Mouse (Mus musculus): ENCODE results near the gene Gm28230. TPM values are rescaled to one million over a fixed set of nuclear protein-coding genes. Genes with fewer than 3 reads are reported as not detected.

Gene Gm28230
- total and polyA plus RNA-seq, 3 experiments, result not detected

DNA sequence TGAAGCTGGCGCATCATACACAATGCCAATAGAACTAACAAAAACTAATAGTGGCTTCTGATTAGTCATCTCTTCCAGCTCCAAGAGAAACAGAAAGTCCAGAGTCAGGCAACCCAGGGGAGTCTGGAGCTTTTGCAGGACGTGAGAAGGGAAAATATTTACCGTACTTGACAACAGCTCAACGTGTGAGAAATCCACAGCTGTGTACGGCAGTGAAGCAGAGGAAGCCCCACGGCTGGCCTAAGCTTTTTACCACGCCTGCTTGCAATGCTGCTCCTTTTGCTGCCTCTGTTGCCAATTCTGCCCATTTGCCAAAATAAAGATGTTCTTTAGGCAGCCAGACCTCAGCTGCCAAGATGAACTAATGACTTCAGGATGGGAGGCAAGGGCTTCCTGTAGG, 69.0 kb downstream of the Gm28230 start:
- no peaks in the 10 kb centered on the region for H3K79me2 ChIP-seq (ENCODE audit: control insufficient read depth, insufficient read depth, low read length, poor library complexity)
- TF ChIP-seq POLR2A (IDR thresholded peaks at IDR 0.05; ENCODE audit: control insufficient read depth in 1 of 2, insufficient read depth in 1 of 2, low read depth in 1 of 2, low read length in 2 of 2, poor library complexity in 1 of 2) (no peak), MAX (IDR thresholded peaks at IDR 0.05; ENCODE audit: low read length) (no peak), CHD2 (IDR thresholded peaks at IDR 0.05; ENCODE audit: low read length) (no peak), MAFK (IDR thresholded peaks at IDR 0.05; ENCODE audit: borderline replicate concordance, low read depth, low read length) (no peak), EP300 (IDR thresholded peaks at IDR 0.05; ENCODE audit: low read depth in 1 of 2, low read length in 2 of 2) (no peak), SIN3A (IDR thresholded peaks at IDR 0.05; ENCODE audit: low read length) (no peak), RCOR1 (IDR thresholded peaks at IDR 0.05; ENCODE audit: low read depth, low read length) (no peak), TBP (IDR thresholded peaks at IDR 0.05; ENCODE audit: low read depth, low read length) (no peak), POLR2AphosphoS2 (IDR thresholded peaks at IDR 0.05; ENCODE audit: low read length) (no peak), MYC (IDR thresholded peaks at IDR 0.05; ENCODE audit: low read depth, low read length) (no peak), KAT2A (conservative IDR thresholded peaks at IDR 0.05; ENCODE audit: low read depth, low read length) (no peak), HCFC1 (IDR thresholded peaks at IDR 0.05; ENCODE audit: low read depth, low read length) (no peak), TCF12 (IDR thresholded peaks at IDR 0.05; ENCODE audit: low read depth, low read length) (no peak), ZMIZ1 (IDR thresholded peaks at IDR 0.05; ENCODE audit: low read depth, low read length) (no peak), MEF2A (IDR thresholded peaks at IDR 0.05; ENCODE audit: extremely low read depth, insufficient replicate concordance, low read depth, low read length, poor library complexity, severe bottlenecking) (no peak), POLR2AphosphoS5 (IDR thresholded peaks at IDR 0.05; ENCODE audit: borderline replicate concordance, low read depth, low read length) (no peak), ETS1 (IDR thresholded peaks at IDR 0.05; ENCODE audit: low read depth, low read length) (no peak), E2F4 (IDR thresholded peaks at IDR 0.05; ENCODE audit: borderline replicate concordance, low read depth, low read length) (no peak), MXI1 (IDR thresholded peaks at IDR 0.05; ENCODE audit: low read depth, low read length) (no peak)

More for the DNA sequence above, 69.0 kb downstream of the Gm28230 start:
- Histone ChIP-seq H3K27ac (ENCODE audit: control insufficient read depth, low read depth, low read length) (no peak overlapping the region), H3K4me3 (ENCODE audit: control insufficient read depth in 1 of 2, insufficient read depth in 1 of 2, low read depth in 2 of 2, low read length in 2 of 2) (no peak overlapping the region), H3K4me1 (ENCODE audit: control insufficient read depth in 1 of 2, insufficient read depth in 2 of 2, low read length in 2 of 2) (no peaks in the 10 kb centered on the region), H3K9ac (ENCODE audit: control insufficient read depth, low read depth, low read length, poor library complexity, severe bottlenecking) (no peak overlapping the region), H3K9me3 (replicated peaks; ENCODE audit: insufficient read depth, low read length) (no peaks in the 10 kb centered on the region), H3K36me3 (ENCODE audit: control insufficient read depth in 1 of 2, insufficient read depth in 2 of 2, low read length in 2 of 2) (no peaks in the 10 kb centered on the region), H3K27me3 (ENCODE audit: control insufficient read depth in 1 of 2, insufficient read depth in 2 of 2, low read length in 2 of 2) (peaks cover 6% of the 10 kb centered on the region in 2 experiments)
- DNase-seq (ENCODE audit: low read depth, low spot score), result no peak

Other genes starting within 250 kb of the Gm28230 start
- 35.5 and 36.1 TPM in 2 replicates for gene Lnpk, start 147.3 kb upstream of the Gm28230 start, total RNA-seq (2012; rRNA removed)
- gene Lnpk, start 147.3 kb upstream of the Gm28230 start, polyA plus RNA-seq (2012; ENCODE audit: insufficient read depth in 1 of 2, insufficient read length in 2 of 2, low read depth in 1 of 2, low replicate concordance in 2 of 2, missing spikeins in 1 of 2), result 10 to 100 TPM in 1 of 2 experiments, not detected in 1; 35.5 TPM
- gene Evx2, start 67.2 kb upstream of the Gm28230 start, total RNA-seq (2012; rRNA removed), result not detected in 2 replicates
- not detected for gene Evx2, start 67.2 kb upstream of the Gm28230 start, polyA plus RNA-seq (2012; ENCODE audit: insufficient read depth in 1 of 2, insufficient read length in 2 of 2, low read depth in 1 of 2, low replicate concordance in 2 of 2, missing spikeins in 1 of 2)
- not detected in 2 replicates for gene Hoxd13, start 58.4 kb upstream of the Gm28230 start, total RNA-seq (2012; rRNA removed)
- gene Hoxd13, start 58.4 kb upstream of the Gm28230 start, polyA plus RNA-seq (2012; ENCODE audit: insufficient read depth in 1 of 2, insufficient read length in 2 of 2, low read depth in 1 of 2, low replicate concordance in 2 of 2, missing spikeins in 1 of 2), result not detected
- gene Hoxd12, start 51.7 kb upstream of the Gm28230 start, total RNA-seq (2012; rRNA removed), result not detected in 2 replicates
- not detected for gene Hoxd12, start 51.7 kb upstream of the Gm28230 start, polyA plus RNA-seq (2012; ENCODE audit: insufficient read depth in 1 of 2, insufficient read length in 2 of 2, low read depth in 1 of 2, low replicate concordance in 2 of 2, missing spikeins in 1 of 2)
- gene Hoxd11, start 47.2 kb upstream of the Gm28230 start, total RNA-seq (2012; rRNA removed), result not detected in 2 replicates
- not detected for gene Hoxd11, start 47.2 kb upstream of the Gm28230 start, polyA plus RNA-seq (2012; ENCODE audit: insufficient read depth in 1 of 2, insufficient read length in 2 of 2, low read depth in 1 of 2, low replicate concordance in 2 of 2, missing spikeins in 1 of 2)
- not detected in 2 replicates for gene Hoxd10, start 34.8 kb upstream of the Gm28230 start, total RNA-seq (2012; rRNA removed)
- not detected for gene Hoxd10, start 34.8 kb upstream of the Gm28230 start, polyA plus RNA-seq (2012; ENCODE audit: insufficient read depth in 1 of 2, insufficient read length in 2 of 2, low read depth in 1 of 2, low replicate concordance in 2 of 2, missing spikeins in 1 of 2)
- not detected in 2 replicates for gene Hoxd9, start 29.0 kb upstream of the Gm28230 start, total RNA-seq (2012; rRNA removed)
- not detected for gene Hoxd9, start 29.0 kb upstream of the Gm28230 start, polyA plus RNA-seq (2012; ENCODE audit: insufficient read depth in 1 of 2, insufficient read length in 2 of 2, low read depth in 1 of 2, low replicate concordance in 2 of 2, missing spikeins in 1 of 2)
- gene Hoxd8, start 22.1 kb upstream of the Gm28230 start, total RNA-seq (2012; rRNA removed), result 4.7 and 5.4 TPM in 2 replicates
- gene Hoxd8, start 22.1 kb upstream of the Gm28230 start, polyA plus RNA-seq (2012; ENCODE audit: insufficient read depth in 1 of 2, insufficient read length in 2 of 2, low read depth in 1 of 2, low replicate concordance in 2 of 2, missing spikeins in 1 of 2), result 1 to 10 TPM in 1 of 2 experiments, not detected in 1; 7.4 TPM
- not detected in 2 replicates for gene Hoxd3, start 14.8 kb upstream of the Gm28230 start, total RNA-seq (2012; rRNA removed)
- gene Hoxd3, start 14.8 kb upstream of the Gm28230 start, polyA plus RNA-seq (2012; ENCODE audit: insufficient read depth in 1 of 2, insufficient read length in 2 of 2, low read depth in 1 of 2, low replicate concordance in 2 of 2, missing spikeins in 1 of 2), result not detected
- not detected in 2 replicates for gene Hoxd4, start 14.8 kb upstream of the Gm28230 start, total RNA-seq (2012; rRNA removed)
- not detected for gene Hoxd4, start 14.8 kb upstream of the Gm28230 start, polyA plus RNA-seq (2012; ENCODE audit: insufficient read depth in 1 of 2, insufficient read length in 2 of 2, low read depth in 1 of 2, low replicate concordance in 2 of 2, missing spikeins in 1 of 2)
- gene Hoxd1, start 36.3 kb downstream of the Gm28230 start, total RNA-seq (2012; rRNA removed), result not detected in 2 replicates
- not detected for gene Hoxd1, start 36.3 kb downstream of the Gm28230 start, polyA plus RNA-seq (2012; ENCODE audit: insufficient read depth in 1 of 2, insufficient read length in 2 of 2, low read depth in 1 of 2, low replicate concordance in 2 of 2, missing spikeins in 1 of 2)
- 81.9 and 85.0 TPM in 2 replicates for gene Mtx2, start 99.1 kb downstream of the Gm28230 start, total RNA-seq (2012; rRNA removed)
- 1,000 to 10,000 TPM in 1 of 2 experiments, 100 to 1,000 TPM in 1; 152 to 1,244 TPM for gene Mtx2, start 99.1 kb downstream of the Gm28230 start, polyA plus RNA-seq (2012; ENCODE audit: insufficient read depth in 1 of 2, insufficient read length in 2 of 2, low read depth in 1 of 2, low replicate concordance in 2 of 2, missing spikeins in 1 of 2)